Mouse (Mus musculus) MEL (cell line): ENCODE measurements around the gene Npr1.

Experiments used
- CHD1 ChIP-seq: IDR thresholded peaks from 2 replicates; pipeline ENCODE4 v1.6.1; 2012; ENCODE audit warnings: low read depth, mild to moderate bottlenecking, inconsistent platforms, low read length, improper control_type of control experiment
- CTCF ChIP-seq, 3 experiments: IDR thresholded peaks in 2 of 3; conservative IDR thresholded peaks in 1 of 3; 2 replicates each; pipeline ENCODE4 v1.5.1; 2011 to 2012; ENCODE audit warnings: low read length in 3 of 3, low read depth in 2 of 3, mild to moderate bottlenecking in 2 of 3, improper control_type of control experiment in 1 of 3, inconsistent platforms in 1 of 3, mixed read lengths in 1 of 3, moderate library complexity in 1 of 3; ENCODE audit not compliant: control insufficient read depth in 1 of 3, insufficient read depth in 1 of 3, poor library complexity in 1 of 3, severe bottlenecking in 1 of 3
- EP300 ChIP-seq, 2 experiments: IDR thresholded peaks; 2 replicates each; pipeline ENCODE4 v1.6.1; 2011; ENCODE audit warnings: improper control_type of control experiment in 2 of 2, low read length in 2 of 2, low read depth in 1 of 2, mild to moderate bottlenecking in 1 of 2
- KAT2A ChIP-seq: conservative IDR thresholded peaks from 2 replicates; pipeline ENCODE4 v1.6.1; 2012; ENCODE audit warnings: low read depth, low read length, improper control_type of control experiment, inconsistent platforms
- MEF2A ChIP-seq: IDR thresholded peaks from 2 replicates; pipeline ENCODE4 v1.6.1; 2014; ENCODE audit warnings: low read depth, mild to moderate bottlenecking, inconsistent platforms, low read length, improper control_type of control experiment; ENCODE audit not compliant: poor library complexity, insufficient replicate concordance, severe bottlenecking; ENCODE audit errors: extremely low read depth
- POLR2A ChIP-seq, 2 experiments: IDR thresholded peaks; 2 replicates each; pipeline ENCODE4 v1.6.1; 2011 to 2012; ENCODE audit warnings: low read length in 2 of 2, mild to moderate bottlenecking in 2 of 2, control low read depth in 1 of 2, improper control_type of control experiment in 1 of 2, low read depth in 1 of 2, moderate library complexity in 1 of 2; ENCODE audit not compliant: control insufficient read depth in 1 of 2, insufficient read depth in 1 of 2, poor library complexity in 1 of 2
- TBP ChIP-seq: IDR thresholded peaks from 2 replicates; pipeline ENCODE4 v1.8.0; 2011; ENCODE audit warnings: low read depth, low read length, improper control_type of control experiment
- TCF12 ChIP-seq: IDR thresholded peaks from 2 replicates; pipeline ENCODE4 v1.6.1; 2014; ENCODE audit warnings: low read depth, mild to moderate bottlenecking, inconsistent platforms, low read length, improper control_type of control experiment, moderate library complexity

DNA sequence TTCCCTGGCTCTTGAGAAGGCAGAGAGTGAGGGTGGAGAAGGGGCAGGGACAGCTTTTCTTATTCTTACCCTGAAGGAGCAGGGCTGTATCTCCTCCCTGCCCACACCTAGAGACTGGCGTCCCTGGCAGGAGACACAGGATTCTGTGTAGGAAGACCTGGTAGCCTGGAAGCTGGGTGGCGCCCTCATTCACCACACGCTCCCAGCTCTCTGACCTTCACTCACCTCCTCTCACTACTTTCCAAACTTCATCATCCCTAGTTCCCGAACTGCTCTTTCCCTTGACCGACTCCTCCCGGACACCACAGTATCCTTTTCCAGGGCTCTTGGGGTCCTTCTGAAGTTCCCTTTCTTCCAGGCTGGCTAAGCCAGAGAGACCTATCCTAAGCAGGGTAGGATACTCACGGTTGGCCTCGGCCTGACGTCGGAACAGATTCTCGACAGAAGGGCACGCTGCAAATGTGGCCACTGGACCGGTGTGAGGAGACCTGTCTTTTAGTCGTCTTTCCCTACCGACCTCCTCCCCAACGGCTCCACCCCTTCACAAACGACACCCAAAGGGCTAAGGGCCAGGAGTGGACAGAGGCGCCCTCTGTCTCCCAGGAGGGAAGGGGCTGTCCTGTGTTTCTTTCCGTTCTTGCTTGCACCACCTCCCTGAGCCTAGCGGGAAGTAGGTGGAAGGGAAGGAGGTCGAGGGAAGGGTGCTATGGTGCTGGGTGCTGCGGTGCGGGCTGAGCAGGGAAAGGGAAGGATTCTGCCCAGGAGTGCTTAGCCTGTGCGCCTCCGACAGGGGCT lies 48.3 kb upstream of the Npr1 start, which contains the start of the genes S100a1 and S100a13:
- TF ChIP-seq POLR2A (IDR thresholded peaks at IDR 0.05; ENCODE audit: control insufficient read depth in 1 of 2, insufficient read depth in 1 of 2, low read depth in 1 of 2, low read length in 2 of 2, poor library complexity in 1 of 2) (no peak; a peak in 1 of 4 replicates), CTCF (IDR thresholded peaks at IDR 0.05 in 2 of 3, conservative IDR thresholded peaks at IDR 0.05 in 1 of 3; ENCODE audit: control insufficient read depth in 1 of 3, insufficient read depth in 1 of 3, low read depth in 2 of 3, low read length in 3 of 3, poor library complexity in 1 of 3, severe bottlenecking in 1 of 3) (peak in 2 of 3 experiments; percentile 9 to 29; a peak in 2 of 6 replicates), TBP (no peak; the same call in 1 of the 2 replicates), MEF2A (no peak), CHD1 (no peak), KAT2A (no peak), TCF12 (no peak), EP300 (IDR thresholded peaks at IDR 0.05; ENCODE audit: low read depth in 1 of 2, low read length in 2 of 2) (no peak)
